Mouse (Mus musculus) ES-Bruce4 (cell line): ENCODE results near the gene Aqp11. TPM values are rescaled to one million over a fixed set of nuclear protein-coding genes. Genes with fewer than 3 reads are reported as not detected.

Experiments
- H3K27ac ChIP-seq: 2 replicates; pipeline ENCODE4 v1.5.1; 2012; ENCODE audit warnings: low read length, inconsistent platforms; ENCODE audit not compliant: insufficient read depth
- H3K27me3 ChIP-seq: 2 replicates; pipeline ENCODE4 v1.6.1; 2012; ENCODE audit warnings: mild to moderate bottlenecking, low read length, inconsistent platforms; ENCODE audit not compliant: control insufficient read depth, poor library complexity, insufficient read depth, severe bottlenecking
- H3K36me3 ChIP-seq: 2 replicates; pipeline ENCODE4 v1.6.1; 2012; ENCODE audit warnings: inconsistent platforms, mild to moderate bottlenecking, low read length, moderate library complexity; ENCODE audit not compliant: control insufficient read depth, poor library complexity, insufficient read depth, severe bottlenecking
- H3K4me1 ChIP-seq: one replicate; pipeline ENCODE4 v1.8.1; 2011; ENCODE audit warnings: low read length; ENCODE audit not compliant: control insufficient read depth, insufficient read depth
- H3K4me3 ChIP-seq: 2 replicates; pipeline ENCODE4 v1.5.1; 2011; ENCODE audit warnings: low read depth, mild to moderate bottlenecking, low read length
- H3K9ac ChIP-seq: 2 replicates; pipeline ENCODE4 v1.6.1; 2012; ENCODE audit warnings: low read depth, mild to moderate bottlenecking, inconsistent platforms; ENCODE audit not compliant: poor library complexity, severe bottlenecking
- H3K9me3 ChIP-seq: replicated peaks from 2 replicates; pipeline ENCODE4 v1.6.1; 2012; ENCODE audit warnings: mild to moderate bottlenecking, low read length, inconsistent platforms; ENCODE audit not compliant: control insufficient read depth, poor library complexity, insufficient read depth, severe bottlenecking
- CTCF ChIP-seq: IDR thresholded peaks from one replicate; pipeline ENCODE4 v1.8.1; 2011; ENCODE audit warnings: low read depth, low read length
- EP300 ChIP-seq: IDR thresholded peaks from 2 replicates; pipeline ENCODE4 v1.6.1; 2011; ENCODE audit warnings: low read depth, low read length; ENCODE audit not compliant: insufficient read depth
- POLR2A ChIP-seq: IDR thresholded peaks from one replicate; pipeline ENCODE4 v1.8.1; 2011; ENCODE audit warnings: low read length; ENCODE audit not compliant: insufficient read depth
- polyA plus RNA-seq: library from polyadenylated mRNA; stranded (reverse); fragments of >200 nt; gene quantifications from 2 replicates; pipeline ENCODE4 v1.2.4, GENCODE M21; 2011; ENCODE audit warnings: low read depth; ENCODE audit not compliant: missing spikeins, insufficient read depth, insufficient read length

The Aqp11 gene
- polyA plus RNA-seq, 1 experiment, result 4.6 TPM

DNA sequence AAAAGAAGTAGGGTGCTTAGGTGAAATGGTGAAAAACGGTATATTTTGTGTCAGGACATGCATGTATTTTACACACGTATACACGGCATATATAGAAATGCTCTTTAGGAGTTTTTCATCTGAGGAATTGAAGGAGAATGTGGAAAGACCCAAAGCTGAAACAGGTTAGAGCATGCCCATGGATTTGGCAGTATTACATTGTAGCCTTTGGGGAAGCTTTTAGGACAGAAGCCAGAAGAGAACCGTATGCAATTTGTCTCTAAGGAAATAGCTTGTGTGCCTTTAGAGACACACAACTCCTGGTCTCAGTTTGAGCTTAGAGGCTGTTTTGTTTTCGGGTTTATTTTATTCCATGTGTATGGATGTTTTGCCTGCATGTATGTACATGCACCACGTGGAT is 37.0 kb downstream of the Aqp11 start:
- Histone ChIP-seq H3K4me1 (peaks cover 2% of the 10 kb centered on the region), H3K9me3 (no peaks in the 10 kb centered on the region), H3K4me3 (no peak overlapping the region), H3K27ac (no peak overlapping the region), H3K27me3 (no peaks in the 10 kb centered on the region), H3K36me3 (peaks cover 5% of the 10 kb centered on the region; the same call in 1 of the 2 replicates), H3K9ac (no peak overlapping the region)
- no peak for TF ChIP-seq POLR2A

DNA sequence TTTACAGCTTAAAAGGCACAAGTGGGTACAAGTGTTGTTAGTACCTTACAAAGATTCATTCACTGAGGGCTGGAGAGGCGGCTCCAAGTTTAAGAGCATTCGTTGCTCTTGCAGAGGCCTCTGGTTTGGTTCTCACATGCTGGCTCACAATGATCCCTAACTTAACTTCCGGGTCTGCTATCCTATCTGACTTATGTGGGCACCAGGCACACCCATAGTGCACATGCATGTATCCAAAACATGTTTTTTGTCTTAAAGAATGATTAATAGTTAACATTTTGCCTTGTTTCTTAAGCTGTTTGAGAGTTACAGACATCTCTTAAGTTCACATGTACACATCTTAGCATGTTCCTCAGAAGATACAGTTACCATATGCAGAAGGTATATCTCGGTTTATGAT is 37.9 kb downstream of the Aqp11 start:
- peaks cover 3% of the 10 kb centered on the region; the same call in 1 of the 2 replicates for H3K36me3 ChIP-seq
- H3K9ac ChIP-seq, result no peak overlapping the region

DNA sequence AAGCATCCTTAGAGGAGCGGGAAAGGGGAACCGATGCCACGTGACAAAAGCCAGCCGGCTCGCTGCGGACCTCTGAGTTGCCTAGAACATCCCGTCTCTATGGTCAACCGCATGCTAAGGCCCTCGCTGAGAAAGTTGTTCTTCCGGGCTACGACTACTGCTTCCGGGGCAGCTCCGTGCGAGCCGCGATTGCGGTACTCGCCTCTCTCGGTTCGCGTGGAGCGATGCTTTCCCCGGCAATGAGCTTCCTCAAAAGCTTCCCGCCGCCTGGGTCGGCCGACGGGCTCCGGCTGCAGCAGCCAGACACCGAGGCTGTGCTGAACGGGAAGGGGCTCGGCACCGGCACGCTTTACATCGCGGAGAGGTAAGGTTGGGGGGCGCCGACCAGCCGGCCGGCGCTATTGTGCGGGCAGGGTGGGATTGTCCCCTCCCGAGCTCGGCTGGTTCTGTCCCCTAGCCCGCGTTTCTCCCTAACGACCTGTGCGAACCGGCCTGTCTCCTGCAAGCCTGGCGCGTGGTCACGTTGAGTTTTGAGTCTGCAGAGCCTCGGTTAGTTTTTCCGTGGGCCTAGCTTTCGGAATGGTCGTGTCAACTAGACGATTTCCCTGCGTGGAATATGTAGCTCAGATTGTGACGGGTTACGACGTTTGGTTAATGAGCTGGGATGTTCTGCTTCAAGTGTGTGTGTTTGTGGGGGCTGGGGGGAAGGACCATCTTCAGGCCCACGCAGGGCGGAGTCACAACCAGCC is 41.4 kb downstream of the Aqp11 start, which contains the start of gene Clns1a:
TSS of gene Clns1a (plus strand) at position 129 of the 749 bp plus-strand sequence.
- Histone ChIP-seq H3K9ac (peak within 1 kb of the TSS; percentile 94), H3K27ac (peak within 1 kb of the TSS; percentile 57), H3K4me1 (peaks cover 2% of the 10 kb centered on the region), H3K9me3 (no peaks in the 10 kb centered on the region), H3K36me3 (0 out of 2 replicates have a peak, but pooled peaks cover 3% of the 10 kb centered on the region), H3K27me3 (no peaks in the 10 kb centered on the region), H3K4me3 (peak within 1 kb of the TSS; percentile 86)
- TF ChIP-seq EP300 (peak; percentile 34; the same call in 1 of the 2 replicates), POLR2A (peak; percentile 67), CTCF (no peak)

More for the DNA sequence above, 37.9 kb downstream of the Aqp11 start:
- peaks cover 2% of the 10 kb centered on the region for H3K4me1 ChIP-seq
- H3K27ac ChIP-seq, result no peak overlapping the region
- H3K9me3 ChIP-seq, result no peaks in the 10 kb centered on the region
- TF ChIP-seq EP300 (no peak), CTCF (no peak), POLR2A (no peak)
- no peaks in the 10 kb centered on the region for H3K27me3 ChIP-seq
- no peak overlapping the region for H3K4me3 ChIP-seq

DNA sequence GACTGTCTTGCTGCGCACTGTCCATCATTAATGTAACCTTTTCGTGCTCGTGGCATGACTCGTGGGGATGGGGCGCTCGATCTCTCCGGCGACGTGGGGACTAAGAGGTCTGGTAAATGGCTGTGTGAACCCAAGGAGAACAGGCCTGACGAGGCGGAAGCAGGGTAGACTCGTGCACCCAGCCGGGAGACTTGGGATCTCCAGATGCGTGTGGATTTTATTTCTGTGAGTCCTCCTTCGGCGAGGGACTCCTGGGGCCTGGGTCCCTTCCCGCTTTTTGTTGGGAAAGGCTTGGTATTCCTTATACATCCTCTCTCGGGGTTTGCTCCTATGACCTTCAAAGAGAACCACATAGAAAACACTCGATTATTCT is 42.0 kb downstream of the Aqp11 start:
- H3K4me3 ChIP-seq, result peak overlapping the region; percentile 86
- no peaks in the 10 kb centered on the region for H3K9me3 ChIP-seq
- peak overlapping the region; percentile 94 for H3K9ac ChIP-seq
- TF ChIP-seq POLR2A (no peak), EP300 (no peak), CTCF (no peak)
- H3K36me3 ChIP-seq, result 0 out of 2 replicates have a peak, but pooled peaks cover 3% of the 10 kb centered on the region
- peak overlapping the region; percentile 57 for H3K27ac ChIP-seq
- H3K4me1 ChIP-seq, result no peaks in the 10 kb centered on the region
- H3K27me3 ChIP-seq, result no peaks in the 10 kb centered on the region

DNA sequence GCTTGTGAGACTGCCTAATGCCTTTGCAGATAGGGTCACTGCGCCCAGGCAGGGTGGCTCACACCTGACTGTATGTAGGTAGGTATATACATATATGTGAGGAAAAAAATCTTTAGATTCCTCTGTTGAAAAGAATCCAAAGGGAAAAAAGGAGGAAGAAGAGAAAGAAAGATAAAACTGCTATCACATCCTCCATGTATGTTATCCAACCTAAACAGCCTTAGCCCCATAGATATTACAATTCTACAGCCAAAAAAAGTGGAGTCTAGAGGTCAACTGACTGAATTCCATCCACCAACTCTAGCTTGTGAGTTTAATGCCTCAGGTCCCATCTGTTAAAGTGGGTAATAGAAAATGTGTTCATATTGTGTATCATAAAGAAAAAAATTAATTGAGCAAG is 42.6 kb downstream of the Aqp11 start:
- Histone ChIP-seq H3K27ac (no peak overlapping the region), H3K27me3 (no peaks in the 10 kb centered on the region), H3K36me3 (0 out of 2 replicates have a peak, but pooled peaks cover 3% of the 10 kb centered on the region), H3K4me3 (no peak overlapping the region), H3K9me3 (no peaks in the 10 kb centered on the region), H3K9ac (peak overlapping the region; percentile 94), H3K4me1 (no peaks in the 10 kb centered on the region)
- TF ChIP-seq EP300 (no peak), POLR2A (no peak), CTCF (no peak)

DNA sequence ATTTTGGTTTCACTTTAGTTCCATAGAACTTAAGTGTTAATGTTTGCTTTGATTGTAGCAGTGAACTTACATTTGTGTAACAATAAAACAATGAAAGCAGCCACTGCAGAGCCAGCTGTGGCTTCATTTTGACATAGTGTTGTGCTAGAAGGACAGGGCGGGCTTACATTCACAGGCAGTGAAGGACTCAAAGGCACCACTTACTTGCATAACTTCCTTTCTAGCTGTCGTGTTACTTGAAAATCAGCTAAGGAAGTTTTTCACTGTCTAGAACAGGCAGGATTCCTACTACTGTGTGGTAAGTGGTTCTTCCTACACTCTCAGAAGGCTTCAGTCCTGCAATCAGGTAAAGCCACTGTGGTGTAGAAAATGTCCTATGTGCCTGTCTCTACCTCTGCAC is 50.3 kb downstream of the Aqp11 start:
- no peaks in the 10 kb centered on the region for H3K27me3 ChIP-seq
- H3K27ac ChIP-seq, result no peak overlapping the region
- peaks cover 14% of the 10 kb centered on the region for H3K36me3 ChIP-seq
- no peak overlapping the region for H3K4me3 ChIP-seq
- no peak for TF ChIP-seq EP300
- no peak for TF ChIP-seq CTCF
- no peak for TF ChIP-seq POLR2A
- no peaks in the 10 kb centered on the region for H3K9me3 ChIP-seq
- H3K4me1 ChIP-seq, result no peaks in the 10 kb centered on the region
- H3K9ac ChIP-seq, result no peak overlapping the region
